ENCODE assay signal across 9 mouse cellular contexts in the genomic region with DNA sequence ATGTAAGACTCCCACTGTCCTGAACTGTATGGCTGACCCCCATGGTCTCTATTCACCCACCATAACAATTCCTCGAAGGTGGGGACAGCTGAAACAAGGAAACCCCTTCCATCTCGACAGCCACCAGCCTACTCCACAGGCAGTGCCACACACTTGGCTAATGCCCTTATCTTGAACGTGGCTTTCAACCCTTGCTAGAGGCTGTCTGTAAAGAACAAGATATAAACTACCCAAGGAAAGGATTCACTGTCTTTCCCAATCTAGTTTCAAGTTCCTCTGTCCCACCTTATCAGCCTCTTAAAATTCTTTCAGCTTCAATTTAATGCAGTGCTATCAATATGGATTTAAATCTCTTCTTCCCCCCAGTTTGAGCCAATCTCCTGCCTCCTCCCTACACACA. TPM values are rescaled to one million over a fixed set of nuclear protein-coding genes. Genes with fewer than 3 reads are reported as not detected.
DNase-seq lines count a peak whose midpoint lies in the region; ATAC-seq and TF ChIP-seq lines count a peak whose summit lies in the region.
"Had no signal": no experiment of that assay in that cellular context is flagged by ENCODE, and none has a peak within 500 bp of the region (broad histone marks: within the 10 kb centered on the region; RNA-seq: fewer than 3 reads in every experiment).

No protein-coding gene starts in this region.

- no peaks in the 10 kb centered on the region for H3K4me1 ChIP-seq in kidney, postnatal 0 days (replicated peaks; ENCODE audit: insufficient read depth, low read length)
- H3K4me1 ChIP-seq in embryonic facial prominence, embryonic 14.5 days (ENCODE audit: control insufficient read depth, insufficient read depth, low read length), result 0 out of 2 replicates have a peak, but pooled peaks cover 3% of the 10 kb centered on the region
- no peaks in the 10 kb centered on the region for H3K4me1 ChIP-seq in intestine, postnatal 0 days (replicated peaks; ENCODE audit: control insufficient read depth, insufficient read depth, low read length)
- H3K4me1 ChIP-seq in neural tube, embryonic 12.5 days, result peaks cover 24% of the 10 kb centered on the region

- no peaks in the 10 kb centered on the region for H3K9me3 ChIP-seq in kidney, postnatal 0 days (replicated peaks; ENCODE audit: low read length)
- no peaks in the 10 kb centered on the region for H3K9me3 ChIP-seq in embryonic facial prominence, embryonic 14.5 days (ENCODE audit: control insufficient read depth, low read length)
- H3K9me3 ChIP-seq in intestine, postnatal 0 days (ENCODE audit: control insufficient read depth), result no peaks in the 10 kb centered on the region
- H3K9me3 ChIP-seq in neural tube, embryonic 12.5 days, result no peaks in the 10 kb centered on the region

- WGBS in kidney, postnatal 0 days, result 37% methylated on average over 3 of the region's 3 CpGs
- 45% methylated on average over 3 of the region's 3 CpGs for WGBS in embryonic facial prominence, embryonic 14.5 days
- WGBS in intestine, postnatal 0 days, result 29% methylated on average over 3 of the region's 3 CpGs
- WGBS in neural tube, embryonic 12.5 days, result 56% methylated on average over 3 of the region's 3 CpGs

- 0 out of 2 replicates have a peak, but pooled peaks cover 4% of the 10 kb centered on the region for H3K36me3 ChIP-seq in kidney, postnatal 0 days (ENCODE audit: insufficient read depth, low read length)
- peaks cover 17% of the 10 kb centered on the region for H3K36me3 ChIP-seq in embryonic facial prominence, embryonic 14.5 days (ENCODE audit: control insufficient read depth, insufficient read depth, low read length)
- H3K36me3 ChIP-seq in intestine, postnatal 0 days (ENCODE audit: control insufficient read depth, insufficient read depth), result peaks cover 19% of the 10 kb centered on the region; the same call in 1 of the 2 replicates
- no peaks in the 10 kb centered on the region for H3K36me3 ChIP-seq in neural tube, embryonic 12.5 days

- TF ChIP-seq CTCF in kidney, postnatal 0 days (IDR thresholded peaks at IDR 0.05; ENCODE audit: low read depth), result no peak
- TF ChIP-seq CTCF in intestine, postnatal 0 days (IDR thresholded peaks at IDR 0.05; ENCODE audit: low read depth), result no peak

- ATAC-seq in kidney, postnatal 0 days (replicated peaks; ENCODE audit: low FRiP score, low read depth), result no peak
- no peak for ATAC-seq in embryonic facial prominence, embryonic 14.5 days (ENCODE audit: low read depth)
- no peak for ATAC-seq in intestine, postnatal 0 days
- no peak for ATAC-seq in neural tube, embryonic 12.5 days (ENCODE audit: low FRiP score, low read depth)
- no peak for ATAC-seq in CD4-positive, CD25-positive, alpha-beta regulatory T cell, adult 4 months

- H3K4me3 ChIP-seq in kidney, postnatal 0 days (replicated peaks; ENCODE audit: low read depth, low read length), result peak overlapping the region; percentile 55
- peak overlapping the region; percentile 67 for H3K4me3 ChIP-seq in embryonic facial prominence, embryonic 14.5 days (ENCODE audit: low read depth, low read length)
- peak overlapping the region; percentile 74 for H3K4me3 ChIP-seq in intestine, postnatal 0 days (ENCODE audit: low read depth, low read length)
- H3K4me3 ChIP-seq in neural tube, embryonic 12.5 days, result no peak overlapping the region; the same call in 1 of the 2 replicates

- peak overlapping the region; percentile 61 for H3K9ac ChIP-seq in kidney, postnatal 0 days (ENCODE audit: low read depth, low read length)
- peak overlapping the region; percentile 57 for H3K9ac ChIP-seq in embryonic facial prominence, embryonic 14.5 days (ENCODE audit: low read depth, low read length)
- H3K9ac ChIP-seq in intestine, postnatal 0 days (ENCODE audit: low read depth, low read length), result peak overlapping the region; percentile 70; the same call in 1 of the 2 replicates
- H3K9ac ChIP-seq in neural tube, embryonic 12.5 days, result peak overlapping the region; percentile 46; the same call in 1 of the 2 replicates

- DNase-seq in kidney, postnatal 0 days (ENCODE audit: low spot score), result no peak
- DNase-seq in kidney, adult 11 months, result no peak
- DNase-seq in embryonic facial prominence, embryonic 14.5 days (ENCODE audit: low spot score), result no peak
- no peak for DNase-seq in layer of hippocampus, postnatal 25 days (ENCODE audit: extremely low spot score in 1 of 2, low spot score in 1 of 2)
- DNase-seq in frontal cortex, postnatal 10 days (ENCODE audit: low spot score in 2 of 2), result no peak

- H3K27ac ChIP-seq in kidney, postnatal 0 days, result 0 out of 2 replicates have a peak overlapping the region, but pooled peaks have one; percentile 58
- no peak overlapping the region for H3K27ac ChIP-seq in embryonic facial prominence, embryonic 14.5 days (replicated peaks; ENCODE audit: low read depth, low read length)
- H3K27ac ChIP-seq in intestine, postnatal 0 days (ENCODE audit: low read depth, low read length), result peak overlapping the region; percentile 84; the same call in 1 of the 2 replicates
- no peak overlapping the region for H3K27ac ChIP-seq in neural tube, embryonic 12.5 days

- no peaks in the 10 kb centered on the region for H3K27me3 ChIP-seq in kidney, postnatal 0 days (ENCODE audit: insufficient read depth, low read length)
- H3K27me3 ChIP-seq in embryonic facial prominence, embryonic 14.5 days (replicated peaks; ENCODE audit: control insufficient read depth, insufficient read depth, low read length), result no peaks in the 10 kb centered on the region
- H3K27me3 ChIP-seq in intestine, postnatal 0 days (replicated peaks; ENCODE audit: control insufficient read depth, insufficient read depth, low read length), result no peaks in the 10 kb centered on the region
- 0 out of 2 replicates have a peak, but pooled peaks cover 2% of the 10 kb centered on the region for H3K27me3 ChIP-seq in neural tube, embryonic 12.5 days (replicated peaks)

- peak overlapping the region; percentile 61 for H3K4me2 ChIP-seq in kidney, postnatal 0 days (ENCODE audit: low read length)
- H3K4me2 ChIP-seq in embryonic facial prominence, embryonic 14.5 days (ENCODE audit: low read depth, low read length), result peak overlapping the region; percentile 93
- peak overlapping the region; percentile 87 for H3K4me2 ChIP-seq in intestine, postnatal 0 days (replicated peaks; ENCODE audit: low read depth)
- peak overlapping the region; percentile 94 for H3K4me2 ChIP-seq in neural tube, embryonic 12.5 days (replicated peaks)

RNA-seq across cellular contexts. Expression of a gene that starts 0.6 kb away (rescaled TPM):
- 191 and 209 TPM in 2 replicates for polyA plus RNA-seq in kidney, postnatal 0 days (2015; fragmentation: Nextera tagmentation; extraction: Ambion mirVana)
- 121 and 129 TPM in 2 replicates for polyA plus RNA-seq in embryonic facial prominence, embryonic 14.5 days (2014; fragmentation: Nextera tagmentation; extraction: Ambion mirVana)
- polyA plus RNA-seq in intestine, postnatal 0 days (2015; fragmentation: Nextera tagmentation; extraction: Ambion mirVana), result 339 and 382 TPM in 2 replicates
- polyA plus RNA-seq in neural tube, embryonic 12.5 days (2016; fragmentation: Nextera tagmentation; extraction: Ambion mirVana), result 75.2 and 86.1 TPM in 2 replicates
- total RNA-seq in layer of hippocampus, postnatal 25 days (2021), result 10 to 100 TPM; 69.9 to 74.0 TPM
- polyA plus RNA-seq in CD4-positive, CD25-positive, alpha-beta regulatory T cell, adult 4 months (2017; shearing (Covaris generic)), result 10 to 100 TPM; 23.3 to 51.4 TPM

RNA-seq across cellular contexts. Expression of a gene that starts 17.9 kb away (rescaled TPM):
- polyA plus RNA-seq in kidney, postnatal 0 days (2015; fragmentation: Nextera tagmentation; extraction: Ambion mirVana), result 5.9 and 6.4 TPM in 2 replicates
- 6.8 and 10.7 TPM in 2 replicates for polyA plus RNA-seq in embryonic facial prominence, embryonic 14.5 days (2014; fragmentation: Nextera tagmentation; extraction: Ambion mirVana)
- 1.7 and 1.8 TPM in 2 replicates for polyA plus RNA-seq in intestine, postnatal 0 days (2015; fragmentation: Nextera tagmentation; extraction: Ambion mirVana)
- 23.3 and 23.7 TPM in 2 replicates for polyA plus RNA-seq in neural tube, embryonic 12.5 days (2016; fragmentation: Nextera tagmentation; extraction: Ambion mirVana)
- total RNA-seq in layer of hippocampus, postnatal 25 days (2021), result 100 to 1,000 TPM in 1 of 2 experiments, 10 to 100 TPM in 1; 85.4 to 109 TPM
- polyA plus RNA-seq in CD4-positive, CD25-positive, alpha-beta regulatory T cell, adult 4 months (2017; shearing (Covaris generic)), result not detected

RNA-seq across cellular contexts. Expression of a gene that starts 21.8 kb away (rescaled TPM):
- 352 and 383 TPM in 2 replicates for polyA plus RNA-seq in kidney, postnatal 0 days (2015; fragmentation: Nextera tagmentation; extraction: Ambion mirVana)
- polyA plus RNA-seq in embryonic facial prominence, embryonic 14.5 days (2014; fragmentation: Nextera tagmentation; extraction: Ambion mirVana), result 190 and 194 TPM in 2 replicates
- 283 and 296 TPM in 2 replicates for polyA plus RNA-seq in intestine, postnatal 0 days (2015; fragmentation: Nextera tagmentation; extraction: Ambion mirVana)
- polyA plus RNA-seq in neural tube, embryonic 12.5 days (2016; fragmentation: Nextera tagmentation; extraction: Ambion mirVana), result 148 and 162 TPM in 2 replicates
- 10 to 100 TPM; 63.7 to 65.3 TPM for total RNA-seq in layer of hippocampus, postnatal 25 days (2021)
- polyA plus RNA-seq in CD4-positive, CD25-positive, alpha-beta regulatory T cell, adult 4 months (2017; shearing (Covaris generic)), result 10 to 100 TPM; 44.0 to 44.2 TPM

RNA-seq across cellular contexts. Expression of a gene that starts 36.3 kb away (rescaled TPM):
- polyA plus RNA-seq in kidney, postnatal 0 days (2015; fragmentation: Nextera tagmentation; extraction: Ambion mirVana), result 7.0 and 9.2 TPM in 2 replicates
- polyA plus RNA-seq in embryonic facial prominence, embryonic 14.5 days (2014; fragmentation: Nextera tagmentation; extraction: Ambion mirVana), result 7.1 and 7.8 TPM in 2 replicates
- 5.2 and 5.3 TPM in 2 replicates for polyA plus RNA-seq in intestine, postnatal 0 days (2015; fragmentation: Nextera tagmentation; extraction: Ambion mirVana)
- polyA plus RNA-seq in neural tube, embryonic 12.5 days (2016; fragmentation: Nextera tagmentation; extraction: Ambion mirVana), result 152 and 171 TPM in 2 replicates
- total RNA-seq in layer of hippocampus, postnatal 25 days (2021), result 100 to 1,000 TPM; 442 to 490 TPM
- 1 to 10 TPM; 3.3 to 3.5 TPM for polyA plus RNA-seq in CD4-positive, CD25-positive, alpha-beta regulatory T cell, adult 4 months (2017; shearing (Covaris generic))
- total RNA-seq: gastrocnemius, adult 18-20 months had no signal

RNA-seq across cellular contexts. Expression of a gene that starts 40.4 kb away (rescaled TPM):
- 12.1 and 12.9 TPM in 2 replicates for polyA plus RNA-seq in kidney, postnatal 0 days (2015; fragmentation: Nextera tagmentation; extraction: Ambion mirVana)
- polyA plus RNA-seq in embryonic facial prominence, embryonic 14.5 days (2014; fragmentation: Nextera tagmentation; extraction: Ambion mirVana), result 6.0 and 6.6 TPM in 2 replicates
- 2.5 and 2.6 TPM in 2 replicates for polyA plus RNA-seq in intestine, postnatal 0 days (2015; fragmentation: Nextera tagmentation; extraction: Ambion mirVana)
- 7.0 and 7.6 TPM in 2 replicates for polyA plus RNA-seq in neural tube, embryonic 12.5 days (2016; fragmentation: Nextera tagmentation; extraction: Ambion mirVana)
- total RNA-seq in layer of hippocampus, postnatal 25 days (2021), result 1 to 10 TPM in 1 of 2 experiments, under 1 TPM in 1; 0.68 to 2.1 TPM
- 1 to 10 TPM in 1 of 2 experiments, under 1 TPM in 1; 0.36 to 1.5 TPM for polyA plus RNA-seq in CD4-positive, CD25-positive, alpha-beta regulatory T cell, adult 4 months (2017; shearing (Covaris generic))

Comparison
In these comparisons a context has a peak if more than half of its experiments do, and no peak if none do; other contexts are left out.
1. H3K27ac ChIP-seq: peak in kidney, postnatal 0 days (single experiment) and intestine, postnatal 0 days (single experiment); none in embryonic facial prominence, embryonic 14.5 days (single experiment) and neural tube, embryonic 12.5 days (single experiment).
2. Peak in every context shown above with its lines, with median percentiles within 50 percentile points of each other: H3K4me2 ChIP-seq and H3K9ac ChIP-seq.